Mouse (Mus musculus): ENCODE results near the gene Asdurf. TPM values are rescaled to one million over a fixed set of nuclear protein-coding genes. Genes with fewer than 3 reads are reported as not detected.
"Not testable (repeated sequence)": the region's sequence is repeated elsewhere in the genome, so short reads cannot be mapped to it uniquely, and the experiment has no call there.

Gene Asdurf
- total RNA-seq (2021): 1 to 10 TPM in 1 of 2 experiments, not detected in 1; 6.7 TPM
- long read RNA-seq, experiment 1: 0 reads
- long read RNA-seq, experiment 2, partial matches to known transcripts: 0 of 3 reads
- long read RNA-seq, experiment 2, other reads (novel, unspliced or antisense): 0 of 3 reads

DNA sequence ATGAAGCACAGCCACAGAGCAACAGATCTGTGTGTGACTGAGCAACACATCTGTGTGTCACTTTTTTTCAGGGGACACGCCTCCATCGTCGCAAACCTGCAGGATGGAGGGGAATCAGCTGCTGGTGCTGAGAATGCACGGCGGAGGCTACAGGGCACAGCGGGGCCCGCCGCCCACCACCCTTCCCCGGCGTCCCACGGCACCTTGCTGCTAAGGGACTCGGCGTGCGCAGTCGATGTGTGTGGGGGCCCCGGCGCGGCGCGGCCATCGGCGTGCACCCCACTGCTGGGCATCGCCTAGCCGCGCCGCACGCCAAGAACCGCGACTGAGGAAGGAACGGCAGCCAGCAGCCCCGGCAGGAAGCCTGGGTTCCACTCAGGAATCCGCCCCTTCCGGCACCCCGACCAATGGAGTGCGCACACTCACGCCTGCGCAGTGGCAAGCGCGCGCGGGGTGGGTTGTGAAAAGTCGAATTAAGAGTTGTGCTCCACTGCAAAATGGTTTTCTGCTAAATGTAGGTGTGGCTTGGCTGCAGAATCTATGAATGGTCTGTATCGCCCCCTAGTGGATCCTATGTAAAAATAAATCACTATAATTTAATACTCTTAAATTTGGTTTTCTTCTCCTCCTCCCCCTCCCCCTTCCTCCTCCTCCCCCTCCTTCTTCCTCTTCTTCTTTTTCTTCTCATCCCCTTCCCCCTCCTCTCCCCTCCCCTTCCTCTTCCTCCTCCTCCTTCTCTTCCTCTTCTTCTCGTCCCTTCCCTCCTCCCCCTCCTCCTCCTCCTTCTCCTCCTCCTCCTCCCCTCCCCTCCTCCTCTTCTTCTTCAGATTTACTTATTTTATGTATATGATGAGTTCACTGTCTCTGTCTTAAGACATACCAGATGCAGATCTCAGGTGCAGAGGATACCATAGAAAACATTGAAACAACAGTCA, at the start of gene Asdurf, which contains the start of the genes Gm28551 and Asnsd1:
Gene Asdurf (minus strand): TSS at position 293 of the 935 bp plus-strand sequence.
Gene Gm28551 (minus strand): TSS at position 341 of the 935 bp plus-strand sequence.
Gene Asnsd1 (minus strand): TSS at position 426 of the 935 bp plus-strand sequence.
- DNase-seq (ENCODE audit: low spot score in 2 of 2): peak; percentile 95 to 97

DNA sequence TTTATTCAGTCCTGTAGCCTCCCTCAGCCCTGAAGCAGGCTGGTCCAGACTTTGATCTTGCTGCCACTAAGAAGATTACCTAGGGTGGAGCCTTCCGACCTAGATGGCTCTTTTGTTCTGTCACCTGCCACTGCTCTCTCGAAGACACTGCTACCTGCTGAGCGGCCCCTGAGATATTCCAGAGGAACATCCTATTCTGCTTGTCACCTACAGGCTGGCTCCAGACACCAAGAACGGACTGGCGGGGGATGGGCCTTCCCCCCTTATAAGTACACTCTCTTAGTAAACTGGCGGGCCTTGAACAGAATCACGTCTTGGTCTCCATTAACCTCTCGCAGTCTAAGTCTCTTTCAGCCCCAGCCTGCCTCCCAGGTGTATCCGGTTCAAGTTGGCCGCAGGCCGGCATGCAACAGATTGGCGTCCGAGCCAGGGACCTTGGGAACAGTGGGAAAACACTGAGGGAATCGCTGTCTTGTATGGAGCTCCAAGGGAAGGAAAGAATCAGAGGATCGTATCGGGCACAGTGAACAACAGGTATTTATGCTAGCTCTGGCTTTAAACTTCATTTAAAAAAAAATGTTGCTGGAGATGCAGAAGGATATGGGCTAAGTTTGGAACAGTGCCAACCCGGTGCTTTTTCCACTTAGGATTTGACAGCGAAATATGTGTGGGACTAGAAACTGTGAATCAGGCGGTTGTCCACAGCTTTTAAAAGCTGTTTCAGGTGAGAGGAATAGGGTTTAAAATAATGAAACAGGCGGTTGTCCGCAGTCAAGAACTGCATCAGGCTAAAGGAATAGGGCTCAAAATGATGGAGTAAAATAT, 41.7 kb upstream of the Asdurf start:
- not testable (repeated sequence) for DNase-seq (ENCODE audit: low spot score in 2 of 2)

DNA sequence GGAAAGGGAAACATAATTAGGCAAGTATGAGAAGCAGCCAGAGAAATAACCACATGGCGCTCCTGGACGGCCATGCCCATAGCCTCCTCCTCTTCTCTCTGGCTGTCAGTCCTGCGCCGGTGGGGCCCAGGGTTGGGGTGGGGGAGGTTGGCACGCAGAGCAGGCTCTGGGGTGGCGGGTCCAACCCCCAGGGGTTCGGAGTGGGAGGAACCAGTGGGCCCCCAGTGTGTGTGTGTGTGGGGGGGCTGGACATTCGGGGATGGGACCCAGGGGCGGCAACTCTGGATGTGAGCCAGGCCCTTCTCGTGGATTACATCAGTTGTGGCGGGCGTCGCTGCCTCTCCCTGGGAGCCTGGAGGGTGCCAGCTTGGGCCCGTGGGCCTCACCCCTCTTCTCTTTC, 36.3 kb upstream of the Asdurf start:
- DNase-seq (ENCODE audit: low spot score in 2 of 2): no peak

DNA sequence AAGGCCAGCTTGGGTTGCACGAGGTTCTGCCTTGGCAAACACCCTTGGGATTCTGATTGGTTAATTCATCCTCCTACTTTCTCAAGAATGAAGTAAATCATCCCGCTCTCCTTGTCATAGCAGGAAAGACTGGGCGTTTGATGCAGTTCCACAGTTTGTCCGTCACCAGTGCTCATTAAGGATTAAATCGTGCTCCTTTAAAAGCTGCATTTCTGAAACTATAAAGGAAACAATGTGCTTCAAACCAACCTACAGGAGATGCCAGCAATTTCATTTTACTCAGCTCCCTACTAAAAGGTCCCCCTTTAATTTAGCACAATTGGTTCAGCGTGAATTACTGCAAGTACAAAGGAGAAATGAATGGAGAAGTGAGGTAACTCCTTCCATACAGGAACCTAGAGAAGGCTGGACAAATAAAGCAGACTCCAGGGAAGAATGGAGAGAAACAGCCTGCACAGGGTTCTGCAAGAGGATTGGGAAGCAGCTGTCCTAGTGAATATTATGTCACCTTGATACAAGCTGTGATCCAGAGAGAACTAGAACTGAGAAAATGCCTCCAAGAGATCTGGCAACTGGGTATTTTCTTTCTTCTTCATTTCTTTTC, 31.8 kb upstream of the Asdurf start:
- DNase-seq (ENCODE audit: low spot score in 2 of 2): no peak

DNA sequence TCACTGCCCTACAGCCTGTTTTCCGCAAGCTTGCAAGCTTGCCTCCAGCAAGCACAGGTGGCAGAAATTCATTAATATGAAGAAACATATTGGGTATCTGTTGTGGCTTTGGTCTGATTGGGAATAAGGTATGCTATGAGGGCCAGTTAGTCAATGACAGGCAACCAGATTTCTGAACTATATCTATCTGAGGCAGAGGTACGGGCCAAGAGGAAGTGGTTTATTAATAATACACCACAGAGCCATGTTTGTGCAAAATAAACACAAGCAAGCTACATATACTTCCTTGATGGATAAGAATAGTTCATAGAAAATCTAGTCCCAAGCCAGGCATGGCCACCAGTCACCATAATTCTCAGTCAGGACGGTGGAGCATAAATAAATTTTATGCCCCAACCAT, 25.3 kb upstream of the Asdurf start:
- DNase-seq (ENCODE audit: low spot score in 2 of 2): no peak

DNA sequence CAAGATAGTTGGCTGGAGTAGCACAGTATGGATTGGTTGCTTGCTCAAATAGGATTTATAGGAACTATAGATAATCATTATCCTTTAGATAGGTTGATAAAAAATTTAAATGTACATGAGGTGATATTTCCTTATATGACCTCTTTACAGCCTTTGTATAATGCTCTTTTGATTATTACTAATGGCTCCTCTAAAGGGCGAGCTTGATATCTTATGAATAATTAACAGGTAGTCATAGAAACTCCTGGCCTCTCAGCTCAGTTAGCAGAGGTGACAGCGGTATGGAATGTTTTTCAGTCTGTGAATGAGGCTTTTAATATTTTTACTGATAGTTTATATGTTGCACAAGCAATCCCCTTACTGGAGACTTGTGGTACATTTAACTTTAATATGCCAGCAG, 23.5 kb upstream of the Asdurf start:
- not testable (repeated sequence) for DNase-seq (ENCODE audit: low spot score in 2 of 2)

DNA sequence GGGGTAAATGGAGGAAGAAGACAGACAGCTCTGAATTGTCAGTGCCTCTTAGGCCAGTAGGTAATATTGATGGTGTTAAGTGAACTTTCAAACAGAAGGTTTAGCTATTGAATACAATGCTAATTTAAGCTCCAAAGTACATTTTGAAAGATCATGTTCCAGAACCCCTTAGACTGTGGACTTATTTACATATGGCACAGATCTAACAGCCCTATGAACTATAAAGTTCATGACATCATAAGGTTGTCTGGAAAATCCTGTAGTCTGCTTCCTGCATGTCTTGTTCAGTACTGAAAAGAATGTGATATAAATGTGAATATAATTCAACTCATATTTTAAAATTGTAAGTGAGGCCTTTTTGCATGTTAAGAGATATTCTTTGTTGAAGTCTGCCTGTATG, 6.6 kb upstream of the Asdurf start:
- DNase-seq (ENCODE audit: low spot score in 2 of 2): no peak

DNA sequence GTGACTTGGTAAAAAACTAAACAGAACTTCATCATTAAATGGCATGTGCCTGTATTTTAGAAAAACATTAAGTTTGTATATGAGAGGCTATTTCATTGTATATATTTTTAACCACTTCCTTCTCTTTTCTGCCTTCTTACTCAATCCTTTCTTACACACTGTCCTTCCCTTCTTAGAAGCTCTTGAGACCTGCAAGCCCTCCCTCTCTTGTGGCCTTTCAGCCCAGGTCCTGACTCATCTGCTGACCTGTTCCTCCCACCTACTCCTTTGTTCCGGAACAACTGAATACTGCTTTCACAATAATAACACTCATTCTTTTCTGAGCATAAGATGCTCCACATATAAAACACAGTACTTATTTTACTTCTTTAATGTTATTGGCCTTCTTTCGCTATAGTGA, 11.3 kb downstream of the Asdurf start:
- DNase-seq (ENCODE audit: low spot score in 2 of 2): no peak

DNA sequence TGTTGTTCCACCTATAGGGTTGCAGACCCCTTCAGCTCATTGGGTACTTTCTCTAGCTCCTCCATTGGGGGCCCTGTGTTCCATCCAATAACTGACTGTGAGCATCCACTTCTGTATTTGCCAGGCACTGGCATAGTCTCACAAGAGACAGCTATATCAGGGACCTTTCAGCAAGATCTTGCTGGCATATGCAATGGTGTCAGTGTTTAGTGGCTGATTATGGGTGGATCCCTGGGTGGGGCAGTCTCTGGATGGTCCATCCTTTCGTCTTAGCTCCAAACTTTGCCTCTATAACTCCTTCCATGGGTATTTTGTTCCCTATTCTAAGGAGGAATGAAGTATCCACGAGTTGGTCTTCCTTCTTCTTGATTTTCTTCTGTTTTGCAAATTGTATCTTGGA, 15.0 kb downstream of the Asdurf start:
- not testable (repeated sequence) for DNase-seq (ENCODE audit: low spot score in 2 of 2)

DNA sequence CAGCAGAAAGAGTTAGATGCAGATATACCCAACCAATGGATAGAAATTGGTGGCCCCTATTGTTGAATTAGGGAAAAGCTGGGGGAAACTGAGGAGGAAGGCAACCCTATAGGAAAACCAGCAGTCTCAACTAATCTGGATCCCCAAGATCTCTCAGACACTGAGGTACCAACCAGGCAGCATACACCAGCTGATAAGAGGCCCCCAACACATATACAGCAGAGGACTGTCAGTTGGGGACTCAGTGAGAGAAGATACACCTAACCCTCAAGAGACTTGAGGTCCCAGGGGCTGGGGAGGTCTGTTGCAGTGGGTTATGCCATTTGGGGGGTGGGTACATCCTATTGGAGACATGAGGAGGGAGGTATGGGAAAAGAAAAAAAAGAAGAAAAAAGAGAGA, 17.0 kb downstream of the Asdurf start:
- DNase-seq (ENCODE audit: low spot score in 2 of 2): no peak

DNA sequence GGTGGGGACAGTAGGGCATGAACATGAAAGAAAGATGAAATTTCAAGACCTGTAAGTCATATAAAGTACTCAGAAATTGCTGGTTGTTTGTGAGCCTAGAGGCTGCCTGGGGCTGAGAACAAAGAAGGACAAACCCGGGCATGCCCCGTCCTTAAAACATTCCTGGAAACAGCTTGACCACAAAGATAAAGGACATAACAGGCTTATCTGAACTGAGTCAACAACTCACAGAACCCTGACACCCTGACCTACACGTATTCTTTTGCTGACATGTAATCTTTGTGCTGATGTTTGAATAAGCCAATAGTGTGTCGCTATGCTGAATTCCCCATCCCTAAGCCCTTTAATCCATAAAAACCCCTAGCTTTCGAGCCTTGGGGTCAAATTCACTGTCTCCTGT, 18.9 kb downstream of the Asdurf start:
- DNase-seq (ENCODE audit: low spot score in 2 of 2): not testable (repeated sequence)

DNA sequence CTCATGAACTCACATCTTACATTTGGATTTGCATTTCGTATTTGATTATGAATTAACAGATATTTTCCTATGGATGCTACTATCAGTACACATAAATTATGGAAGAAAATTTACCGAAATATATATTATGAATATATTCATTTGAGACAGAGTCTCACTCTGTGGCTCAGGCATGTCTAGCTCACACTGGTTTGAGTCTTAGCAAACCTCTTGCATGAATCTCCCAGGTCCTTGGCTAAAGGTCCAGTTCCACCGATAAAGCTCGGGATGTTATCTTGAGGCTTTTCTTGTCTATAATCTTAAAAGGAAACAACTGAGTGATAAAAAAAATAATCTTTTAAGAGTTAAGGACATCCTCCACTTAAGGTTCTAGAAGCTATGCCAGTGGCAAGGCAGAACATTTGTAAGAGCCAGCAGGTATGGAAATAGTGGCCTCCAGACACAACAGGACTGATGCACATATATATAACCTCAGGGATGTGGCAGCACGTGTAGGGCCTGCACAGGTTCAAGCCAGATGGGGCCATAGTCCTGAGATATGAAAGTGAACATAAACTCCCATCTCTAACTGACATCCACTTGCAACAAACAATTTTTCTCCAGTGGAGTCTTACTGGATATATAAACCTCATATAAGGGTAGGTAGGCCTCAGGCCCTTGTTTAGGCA, 27.5 kb downstream of the Asdurf start:
- no peak for DNase-seq (ENCODE audit: low spot score in 2 of 2)

DNA sequence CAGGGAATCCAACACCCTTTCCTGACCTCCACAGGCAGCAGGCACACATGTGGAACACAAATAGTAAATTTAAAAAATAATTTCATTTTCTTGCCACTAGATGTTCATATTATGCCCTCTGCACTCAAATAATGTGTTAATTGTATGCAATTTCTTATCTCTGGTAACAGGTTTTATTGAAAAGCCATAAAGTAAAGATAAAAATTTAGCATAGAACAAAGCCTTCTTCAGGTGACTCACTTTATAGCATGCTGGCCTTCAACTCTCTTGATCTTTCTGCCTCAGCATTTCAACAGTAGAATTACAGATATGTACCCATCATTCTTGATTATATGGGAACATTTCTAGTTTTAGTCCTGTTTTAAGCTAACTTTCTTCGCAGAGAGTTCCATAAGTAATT, 28.1 kb downstream of the Asdurf start:
- DNase-seq (ENCODE audit: low spot score in 2 of 2): no peak

DNA sequence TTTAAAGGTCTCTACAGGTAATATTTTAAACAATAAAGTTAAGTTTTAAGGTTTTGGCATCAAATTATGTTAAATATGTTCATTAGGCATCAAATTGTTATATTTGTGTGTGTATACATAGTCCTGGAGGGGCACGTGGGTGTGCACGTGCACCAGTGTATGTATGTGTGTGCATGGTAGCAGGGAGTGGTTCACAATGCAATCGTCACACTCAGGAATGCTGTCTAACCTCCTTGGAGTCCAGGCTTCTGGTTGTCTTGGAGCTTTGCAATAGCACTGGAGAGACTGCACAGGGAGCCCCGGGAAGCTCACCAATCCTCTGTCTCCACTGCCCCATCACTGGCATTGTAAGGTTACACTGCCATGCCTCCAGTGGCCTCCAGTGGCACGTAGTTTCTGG, 29.2 kb downstream of the Asdurf start:
- no peak for DNase-seq (ENCODE audit: low spot score in 2 of 2)

DNA sequence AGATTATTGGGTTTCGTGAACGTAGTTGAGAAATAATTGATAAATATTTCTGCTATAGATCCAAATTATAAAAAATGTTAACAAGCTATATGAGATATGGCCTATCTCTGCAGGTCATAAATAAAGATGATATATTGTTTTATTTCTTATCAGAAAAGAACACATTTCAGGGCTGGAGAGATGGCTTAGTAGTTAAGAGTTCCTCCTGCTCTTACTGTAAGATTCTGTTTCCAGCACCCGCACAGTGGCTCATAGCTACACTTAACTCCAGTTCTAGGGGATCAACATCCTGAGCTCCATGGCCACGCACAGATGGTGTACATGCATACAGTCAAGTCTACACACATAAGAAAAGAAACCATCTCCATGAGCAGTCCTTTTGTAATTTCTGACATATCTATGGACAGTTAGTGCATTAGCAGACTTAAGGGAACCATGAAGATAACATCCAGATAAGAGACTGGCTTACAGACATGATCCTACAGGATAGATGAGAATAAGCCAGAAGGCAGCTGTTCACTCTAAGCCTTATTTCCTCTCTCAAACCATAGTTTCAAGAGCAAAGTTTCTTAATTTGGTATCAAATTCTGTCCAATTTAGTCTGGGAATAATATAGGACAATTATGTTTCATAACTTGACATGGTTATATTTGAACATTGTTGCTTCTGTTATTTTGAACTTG, 30.6 kb downstream of the Asdurf start:
- no peak for DNase-seq (ENCODE audit: low spot score in 2 of 2)

DNA sequence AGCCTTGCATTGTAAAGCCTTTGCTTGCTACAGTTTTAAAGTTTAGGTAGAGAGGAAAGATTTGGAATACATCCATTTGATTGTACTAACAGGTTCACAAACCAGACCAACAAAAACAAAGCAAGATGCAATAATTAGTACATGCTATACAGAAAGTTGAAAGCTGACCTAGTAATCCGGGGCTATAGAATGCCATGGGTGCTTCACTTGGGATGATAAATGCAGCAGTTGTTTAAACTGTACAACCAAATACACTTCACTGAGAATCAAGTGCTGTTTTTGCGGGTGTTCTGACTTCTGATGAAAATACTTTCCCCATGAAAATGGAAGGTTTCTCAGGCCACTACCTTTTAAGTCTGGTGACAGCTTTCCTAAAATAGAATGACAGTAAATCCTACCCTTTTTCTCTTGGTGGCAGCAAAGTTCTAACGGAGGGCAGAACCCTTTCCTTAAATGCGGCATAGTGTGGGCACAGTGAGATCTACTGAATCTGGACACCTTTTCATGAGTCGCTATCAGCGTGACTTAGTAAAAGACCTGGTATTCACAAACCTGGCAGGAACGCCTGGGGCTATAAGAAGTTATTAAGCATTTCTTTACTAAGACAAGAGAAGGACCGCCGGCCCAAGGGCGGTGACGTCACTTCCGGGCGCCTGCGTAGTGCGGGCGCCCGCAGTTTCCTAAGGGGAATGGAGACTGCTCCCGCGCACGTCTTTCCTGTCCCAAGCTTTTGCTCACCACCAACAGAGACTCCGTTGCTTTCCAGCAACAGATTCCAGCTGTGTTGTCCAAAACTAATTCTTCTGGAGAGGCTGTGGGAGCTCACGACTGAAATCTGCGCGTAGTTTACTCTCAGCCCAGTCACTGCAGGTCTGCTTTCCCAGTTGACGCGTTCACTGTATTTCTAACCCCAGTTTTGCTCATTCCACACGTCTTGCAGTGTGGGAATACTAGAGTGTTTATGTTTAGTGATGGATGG, 39.1 kb downstream of the Asdurf start, which contains the start of gene Osgepl1:
Gene Osgepl1 (plus strand): TSS at position 636 of the 979 bp plus-strand sequence.
- DNase-seq (ENCODE audit: low spot score in 2 of 2): peak; percentile 84 to 85

DNA sequence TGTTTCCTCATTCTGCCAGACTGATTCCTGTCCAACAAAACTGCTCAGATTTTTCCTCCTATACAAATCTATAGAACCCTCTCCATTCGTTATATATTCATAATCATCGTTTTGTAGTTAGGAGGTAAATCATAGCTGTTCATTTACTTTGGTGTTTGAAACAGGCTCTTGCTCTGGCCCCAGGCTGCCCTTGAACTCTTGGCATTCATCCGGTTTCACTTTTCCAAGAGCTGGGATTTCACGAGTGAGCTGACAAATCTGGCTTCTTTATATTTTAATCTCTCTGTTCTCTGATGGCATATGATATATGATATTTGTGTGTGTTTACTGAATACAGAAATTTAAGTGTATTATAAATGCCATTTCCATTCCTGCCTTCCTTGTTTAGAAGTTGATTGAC, 51.9 kb downstream of the Asdurf start:
- no peak for DNase-seq (ENCODE audit: low spot score in 2 of 2)

Measured in adrenal gland, adult 18-20 months (tissue).